Mouse (Mus musculus): ENCODE data around the gene 4930516K23Rik.

DNA sequence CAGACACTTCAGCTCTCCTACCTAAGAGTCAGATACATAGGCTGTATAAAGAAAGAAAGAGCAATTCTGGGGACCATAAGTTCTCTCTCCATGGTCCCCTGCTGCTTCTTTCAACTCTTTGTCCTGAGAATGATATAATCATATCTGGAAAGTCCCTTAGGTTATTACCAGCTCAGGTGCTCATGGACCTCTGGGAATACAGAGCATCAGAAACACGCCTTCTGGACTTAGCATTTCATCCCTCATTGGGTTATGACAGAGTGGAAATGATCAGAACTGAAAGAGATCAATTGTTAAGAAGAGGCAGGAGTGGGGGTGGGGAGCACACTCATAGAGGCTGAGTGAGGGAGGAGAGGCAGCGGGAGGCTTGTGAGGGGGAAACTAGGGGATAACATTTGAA lies 10.5 kb upstream of the 4930516K23Rik start, which contains the start of gene Olfr644:
- TF ChIP-seq CTCF (IDR thresholded peaks at IDR 0.05 in 2 of 3, conservative IDR thresholded peaks at IDR 0.05 in 1 of 3; ENCODE audit: control insufficient read depth in 1 of 3, insufficient read depth in 1 of 3, low read depth in 2 of 3, low read length in 3 of 3, poor library complexity in 1 of 3, severe bottlenecking in 1 of 3) (no peak), BHLHE40 (IDR thresholded peaks at IDR 0.05; ENCODE audit: borderline replicate concordance, low read depth, low read length) (no peak), ZC3H11A (IDR thresholded peaks at IDR 0.05; ENCODE audit: low read depth, low read length) (no peak), POLR2A (IDR thresholded peaks at IDR 0.05; ENCODE audit: control insufficient read depth in 1 of 2, insufficient read depth in 1 of 2, low read depth in 1 of 2, low read length in 2 of 2, poor library complexity in 1 of 2) (no peak), EP300 (IDR thresholded peaks at IDR 0.05; ENCODE audit: low read depth in 1 of 2, low read length in 2 of 2) (no peak), SMC3 (IDR thresholded peaks at IDR 0.05; ENCODE audit: low read depth, low read length) (no peak), USF1 (IDR thresholded peaks at IDR 0.05; ENCODE audit: low read depth, low read length) (no peak), HCFC1 (IDR thresholded peaks at IDR 0.05; ENCODE audit: low read depth, low read length) (no peak), ZNF384 (IDR thresholded peaks at IDR 0.05; ENCODE audit: low read depth, low read length) (no peak)

Data from MEL (cell line).